Mouse (Mus musculus): ENCODE measurements around the gene Sp6. TPM values are rescaled to one million over a fixed set of nuclear protein-coding genes. Genes with fewer than 3 reads are reported as not detected.

Gene Sp6
- polyA plus RNA-seq, 1 experiment from 2014 or later = 3.3 TPM

- 84% methylated on average over 8 of the region's 8 CpGs for WGBS
These were observed 35.0 kb downstream of the Sp6 start for GRCm38 (mm10) chr11:97048090-97048650.

GRCm38 (mm10) chr11:97049492-97050085, 36.4 kb downstream of the Sp6 start:
- no peak for ATAC-seq (ENCODE audit: insufficient number of reproducible peaks, insufficient read depth, low FRiP score, low TSS enrichment, low read depth)
- Histone ChIP-seq H3K4me1 (peaks cover 20% of the 10 kb centered on the region), H3K27ac (peak overlapping the region; percentile 41; the same call in 1 of the 2 replicates), H3K36me3 (peaks cover 58% of the 10 kb centered on the region), H3K9me3 (no peaks in the 10 kb centered on the region), H3K9ac (peak overlapping the region; percentile 83; the same call in 1 of the 2 replicates), H3K27me3 (no peaks in the 10 kb centered on the region), H3K4me2 (no peak overlapping the region), H3K4me3 (no peak overlapping the region)
- 83% methylated on average over 6 of the region's 6 CpGs for WGBS

More at GRCm38 (mm10) chr11:97048090-97048650, 35.0 kb downstream of the Sp6 start:
- no peak overlapping the region for H3K4me3 ChIP-seq
- H3K27ac ChIP-seq = no peak overlapping the region
- no peak overlapping the region for H3K4me2 ChIP-seq
- no peaks in the 10 kb centered on the region for H3K27me3 ChIP-seq
- H3K9ac ChIP-seq = no peak overlapping the region
- no peak for ATAC-seq (ENCODE audit: insufficient number of reproducible peaks, insufficient read depth, low FRiP score, low TSS enrichment, low read depth)
- no peaks in the 10 kb centered on the region for H3K9me3 ChIP-seq
- peaks cover 60% of the 10 kb centered on the region for H3K36me3 ChIP-seq
- peaks cover 20% of the 10 kb centered on the region for H3K4me1 ChIP-seq

- Histone ChIP-seq H3K4me1 (peaks cover 20% of the 10 kb centered on the region), H3K9ac (peak within 1 kb of the TSS; percentile 83), H3K27me3 (no peaks in the 10 kb centered on the region), H3K4me2 (peak within 1 kb of the TSS; percentile 96), H3K9me3 (no peaks in the 10 kb centered on the region), H3K36me3 (peaks cover 58% of the 10 kb centered on the region), H3K4me3 (peak within 1 kb of the TSS; percentile 66), H3K27ac (peak within 1 kb of the TSS; percentile 41; the same call in 1 of the 2 replicates)
- 6% methylated on average over 18 of the region's 18 CpGs for WGBS
- peak; percentile 67; the same call in 1 of the 2 replicates for ATAC-seq (ENCODE audit: insufficient number of reproducible peaks, insufficient read depth, low FRiP score, low TSS enrichment, low read depth)
These were observed 37.2 kb downstream of the Sp6 start, which contains the start of gene Osbpl7 for GRCm38 (mm10) chr11:97050216-97050943. Gene Osbpl7, plus strand, starts transcription at chr11:97050628.

DNA sequence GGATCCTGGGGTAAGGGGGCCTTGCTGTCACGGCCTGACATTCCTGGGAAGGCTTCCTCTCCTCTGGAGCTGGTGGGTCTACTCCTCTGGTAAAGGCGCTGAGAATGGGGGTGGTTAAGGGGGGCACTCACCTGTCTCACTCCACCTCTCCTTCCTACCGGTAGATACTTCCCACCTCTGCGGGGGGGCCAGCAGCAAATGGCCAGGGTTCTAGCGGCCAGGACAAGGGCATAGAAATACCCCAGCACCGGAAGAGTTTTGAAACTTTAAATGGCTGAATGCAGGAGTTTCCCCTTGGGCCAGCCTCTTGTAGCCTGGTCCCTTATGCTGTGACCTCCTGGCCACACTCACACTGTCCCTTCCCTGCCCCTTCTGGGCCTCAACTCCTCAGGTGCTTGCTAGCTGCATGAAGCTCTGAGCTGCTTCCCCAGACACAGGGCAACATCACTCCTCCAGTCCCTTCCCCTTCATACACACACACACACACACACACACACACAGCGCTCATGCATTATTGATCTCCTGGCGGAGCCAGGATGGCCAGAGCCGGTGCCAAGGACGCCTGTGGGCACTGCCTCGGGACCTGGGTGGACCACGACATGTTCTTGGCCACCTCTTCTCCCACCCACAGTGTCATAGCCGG, 37.9 kb downstream of the Sp6 start:
- Histone ChIP-seq H3K36me3 (peaks cover 58% of the 10 kb centered on the region), H3K4me3 (peak overlapping the region; percentile 66), H3K9me3 (no peaks in the 10 kb centered on the region), H3K4me2 (peak overlapping the region; percentile 96), H3K27ac (peak overlapping the region; percentile 41; the same call in 1 of the 2 replicates), H3K4me1 (peaks cover 20% of the 10 kb centered on the region), H3K9ac (peak overlapping the region; percentile 83), H3K27me3 (no peaks in the 10 kb centered on the region)
- WGBS = 26% methylated on average over 13 of the region's 13 CpGs
- no peak for ATAC-seq (ENCODE audit: insufficient number of reproducible peaks, insufficient read depth, low FRiP score, low TSS enrichment, low read depth)

DNA sequence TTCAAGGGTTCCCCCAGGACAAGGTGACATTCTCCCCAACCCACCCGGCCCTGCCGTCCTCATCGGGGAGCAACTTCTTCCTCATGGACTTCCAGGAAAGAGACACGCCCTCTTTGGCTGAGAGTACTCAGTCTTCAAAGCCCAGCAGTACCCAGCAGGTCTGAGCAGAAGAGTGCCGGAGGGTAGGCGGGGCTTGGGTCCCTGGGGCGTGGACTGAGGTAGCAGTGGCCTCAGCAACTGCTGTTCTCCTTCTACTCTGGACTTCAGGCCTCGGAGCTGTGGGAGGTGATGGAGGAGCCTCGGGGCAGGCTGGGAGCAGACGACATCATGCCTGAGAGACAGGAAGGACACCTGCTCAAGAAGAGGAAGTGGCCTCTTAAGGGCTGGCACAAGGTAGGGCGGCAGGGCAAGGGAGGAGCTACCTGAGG, 39.0 kb downstream of the Sp6 start:
- H3K9ac ChIP-seq = peak overlapping the region; percentile 83
- no peak overlapping the region for H3K27ac ChIP-seq
- no peaks in the 10 kb centered on the region for H3K9me3 ChIP-seq
- H3K4me3 ChIP-seq = no peak overlapping the region; the same call in 1 of the 2 replicates
- H3K4me2 ChIP-seq = peak overlapping the region; percentile 96; the same call in 1 of the 2 replicates
- 0 out of 2 replicates have a peak, but pooled peaks have one; percentile 26 for ATAC-seq (ENCODE audit: insufficient number of reproducible peaks, insufficient read depth, low FRiP score, low TSS enrichment, low read depth)
- WGBS = 34% methylated on average over 11 of the region's 11 CpGs
- peaks cover 60% of the 10 kb centered on the region for H3K36me3 ChIP-seq
- peaks cover 20% of the 10 kb centered on the region for H3K4me1 ChIP-seq
- H3K27me3 ChIP-seq = no peaks in the 10 kb centered on the region

DNA sequence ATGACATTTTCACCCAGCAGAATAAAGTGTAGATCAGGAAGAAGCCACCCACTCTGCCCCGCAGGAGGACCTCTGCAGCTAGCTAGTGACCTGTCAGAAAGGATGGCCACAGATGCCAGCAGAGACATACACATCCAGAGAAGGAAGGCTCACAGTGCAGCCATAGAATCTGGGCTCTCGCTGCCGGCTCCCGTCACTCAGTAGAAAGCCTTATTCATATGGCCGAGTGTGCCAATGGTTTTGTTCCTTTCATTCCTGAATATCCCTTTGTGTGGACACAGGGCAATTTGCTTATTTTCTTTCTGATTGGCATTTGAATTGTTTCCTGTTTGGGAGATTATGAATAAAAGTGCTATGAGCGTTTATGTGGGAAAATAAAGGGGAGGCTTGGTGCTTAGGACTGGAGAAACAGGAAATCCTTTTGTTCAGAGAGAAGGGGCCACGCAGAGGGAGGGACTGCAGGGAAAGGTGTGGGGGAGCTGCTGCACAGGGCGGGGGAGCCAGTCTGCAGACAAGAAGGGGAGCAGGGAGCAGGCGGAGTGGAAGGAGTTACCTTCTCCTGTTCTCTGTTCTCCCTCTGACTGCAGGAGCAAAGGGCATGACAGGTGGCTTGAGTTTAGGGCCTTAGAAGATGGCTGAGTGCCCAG, 50.2 kb downstream of the Sp6 start:
- peak overlapping the region; percentile 16; the same call in 1 of the 2 replicates for H3K9ac ChIP-seq
- no peak overlapping the region for H3K4me3 ChIP-seq
- no peak overlapping the region for H3K4me2 ChIP-seq
- H3K27me3 ChIP-seq = no peaks in the 10 kb centered on the region
- H3K9me3 ChIP-seq = no peaks in the 10 kb centered on the region
- peak overlapping the region; percentile 48 for H3K27ac ChIP-seq
- 0 out of 2 replicates have a peak, but pooled peaks cover 5% of the 10 kb centered on the region for H3K4me1 ChIP-seq
- 39% methylated on average over 9 of the region's 9 CpGs for WGBS
- H3K36me3 ChIP-seq = peaks cover 68% of the 10 kb centered on the region
- ATAC-seq (ENCODE audit: insufficient number of reproducible peaks, insufficient read depth, low FRiP score, low TSS enrichment, low read depth) = no peak

DNA sequence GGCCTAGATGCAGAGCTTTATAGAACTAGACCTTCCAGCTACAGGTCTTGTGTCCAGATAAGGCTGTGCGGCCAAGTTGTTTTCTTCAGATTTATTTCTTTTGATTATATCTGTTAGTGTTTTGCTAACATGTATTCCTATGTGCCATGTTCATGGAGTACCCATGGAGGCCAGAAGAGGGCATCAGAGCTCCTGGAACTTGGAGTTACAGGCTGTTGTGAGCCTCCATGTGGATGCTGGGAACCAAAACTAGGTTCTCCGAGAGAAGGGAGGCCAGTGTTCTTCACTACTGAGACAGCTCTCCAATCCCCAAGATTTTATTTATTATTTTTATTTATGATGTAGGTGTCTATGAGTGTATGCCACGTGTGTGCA, 50.7 kb downstream of the Sp6 start:
- H3K4me3 ChIP-seq = no peak overlapping the region
- no peak overlapping the region for H3K4me2 ChIP-seq
- H3K27me3 ChIP-seq = no peaks in the 10 kb centered on the region
- H3K27ac ChIP-seq = peak overlapping the region; percentile 48; the same call in 1 of the 2 replicates
- H3K4me1 ChIP-seq = 0 out of 2 replicates have a peak, but pooled peaks cover 5% of the 10 kb centered on the region
- ATAC-seq (ENCODE audit: insufficient number of reproducible peaks, insufficient read depth, low FRiP score, low TSS enrichment, low read depth) = no peak
- 86% methylated on average over 3 of the region's 3 CpGs for WGBS
- H3K36me3 ChIP-seq = peaks cover 63% of the 10 kb centered on the region
- no peaks in the 10 kb centered on the region for H3K9me3 ChIP-seq
- 0 out of 2 replicates have a peak overlapping the region, but pooled peaks have one; percentile 16 for H3K9ac ChIP-seq

DNA sequence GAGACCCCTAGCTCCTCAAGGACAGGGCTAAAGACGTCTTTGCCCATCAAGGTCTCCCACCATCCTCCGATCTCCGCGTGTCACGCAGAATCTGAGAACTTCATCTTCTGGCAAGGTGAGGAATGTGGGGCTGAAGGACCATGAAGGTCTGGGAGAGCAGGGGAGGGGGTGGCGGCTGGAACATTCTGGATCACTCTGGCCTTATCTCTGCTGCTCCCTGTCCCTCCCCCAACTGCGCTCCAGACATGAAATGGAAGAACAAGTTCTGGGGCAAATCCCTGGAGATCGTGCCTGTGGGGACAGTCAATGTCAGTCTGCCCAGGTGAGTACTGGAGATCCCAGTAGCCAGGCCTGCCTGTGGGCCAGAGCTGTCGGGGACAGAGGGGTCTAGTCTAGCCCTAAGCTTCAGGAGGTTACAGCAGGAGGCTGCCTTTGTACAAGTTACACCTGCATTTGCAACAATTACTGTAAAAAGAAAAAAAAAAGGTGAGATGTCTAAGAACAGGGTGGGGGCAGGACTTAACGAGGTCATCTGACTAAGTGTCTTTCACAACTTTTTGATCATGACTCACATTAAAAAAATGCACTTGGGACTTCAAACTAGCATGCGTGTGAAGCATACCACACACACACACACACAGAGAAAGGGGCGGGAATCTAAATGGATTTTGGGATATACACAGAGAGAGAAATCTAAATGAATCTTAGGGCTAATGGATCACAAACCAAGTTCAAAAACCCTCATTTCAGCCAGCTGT, 52.5 kb downstream of the Sp6 start:
- Histone ChIP-seq H3K4me1 (0 out of 2 replicates have a peak, but pooled peaks cover 5% of the 10 kb centered on the region), H3K9me3 (no peaks in the 10 kb centered on the region), H3K36me3 (peaks cover 44% of the 10 kb centered on the region), H3K27ac (no peak overlapping the region), H3K4me3 (no peak overlapping the region), H3K4me2 (no peak overlapping the region), H3K27me3 (no peaks in the 10 kb centered on the region), H3K9ac (no peak overlapping the region)
- WGBS = 87% methylated on average over 12 of the region's 12 CpGs
- no peak for ATAC-seq (ENCODE audit: insufficient number of reproducible peaks, insufficient read depth, low FRiP score, low TSS enrichment, low read depth)

DNA sequence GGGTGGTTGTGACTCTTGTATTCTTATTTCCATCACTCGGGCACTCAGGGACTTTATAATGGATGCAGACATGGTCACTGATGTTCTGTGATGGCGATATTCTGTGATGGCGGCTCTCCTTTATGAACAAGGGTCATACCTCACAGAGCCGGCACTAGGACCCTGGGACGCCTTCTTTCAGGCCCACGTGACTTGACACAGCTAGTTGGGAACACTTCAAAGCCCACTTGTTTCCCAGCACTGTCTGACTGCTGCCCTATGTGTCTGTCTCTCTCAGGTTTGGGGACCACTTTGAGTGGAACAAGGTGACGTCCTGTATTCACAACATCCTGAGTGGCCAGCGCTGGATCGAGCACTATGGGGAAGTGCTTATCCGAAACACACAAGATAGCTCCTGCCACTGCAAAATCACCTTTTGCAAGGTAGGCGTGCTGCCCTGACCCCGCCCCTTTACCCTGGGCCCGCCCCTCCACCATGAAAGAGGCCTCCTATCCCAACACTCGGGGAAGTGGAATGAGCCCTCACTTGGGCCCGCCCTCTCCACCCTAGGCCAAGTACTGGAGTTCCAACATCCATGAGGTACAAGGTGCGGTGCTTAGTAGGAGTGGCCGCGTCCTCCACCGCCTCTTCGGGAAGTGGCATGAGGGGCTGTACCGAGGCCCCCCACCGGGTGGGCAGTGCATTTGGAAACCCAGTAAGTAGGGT, 53.6 kb downstream of the Sp6 start:
- 46% methylated on average over 22 of the region's 22 CpGs for WGBS
- Histone ChIP-seq H3K27ac (no peak overlapping the region), H3K27me3 (no peaks in the 10 kb centered on the region), H3K4me1 (0 out of 2 replicates have a peak, but pooled peaks cover 5% of the 10 kb centered on the region), H3K9ac (no peak overlapping the region), H3K4me2 (no peak overlapping the region), H3K36me3 (peaks cover 35% of the 10 kb centered on the region), H3K4me3 (no peak overlapping the region), H3K9me3 (no peaks in the 10 kb centered on the region)
- ATAC-seq (ENCODE audit: insufficient number of reproducible peaks, insufficient read depth, low FRiP score, low TSS enrichment, low read depth) = no peak

DNA sequence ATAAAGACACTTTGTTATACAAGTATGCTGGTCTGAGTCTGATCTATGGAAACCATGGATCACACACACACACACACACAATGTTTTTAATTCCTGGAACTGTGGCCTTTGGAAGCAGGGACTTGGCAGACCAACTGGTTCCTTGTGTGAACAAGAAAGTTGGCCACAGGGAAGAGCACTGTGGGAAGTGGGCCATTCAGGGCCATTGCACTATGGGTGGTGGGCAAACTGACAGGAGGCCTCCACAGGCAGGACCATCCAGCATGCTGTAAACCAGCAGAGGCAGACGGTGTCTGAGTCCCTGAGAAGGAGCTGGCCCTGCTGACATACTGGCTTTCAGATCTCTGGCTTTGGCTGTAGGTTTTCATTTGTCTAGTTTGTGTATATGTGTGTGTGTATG, 56.1 kb downstream of the Sp6 start:
- Histone ChIP-seq H3K4me2 (no peak overlapping the region), H3K27me3 (no peaks in the 10 kb centered on the region), H3K36me3 (peaks cover 30% of the 10 kb centered on the region), H3K27ac (no peak overlapping the region), H3K4me1 (no peaks in the 10 kb centered on the region), H3K4me3 (no peak overlapping the region), H3K9me3 (no peaks in the 10 kb centered on the region), H3K9ac (no peak overlapping the region)
- 68% methylated on average over 1 of the region's 1 CpGs for WGBS
- no peak for ATAC-seq (ENCODE audit: insufficient number of reproducible peaks, insufficient read depth, low FRiP score, low TSS enrichment, low read depth)
